Mouse (Mus musculus) yolk sac, embryonic 10.5 days (tissue): ENCODE data around the gene Inafm2.
A peak's percentile ranks its signal among the peaks of the same experiment; 100 is the strongest.

Experiments used
- DNase-seq: peaks from one replicate; pipeline ENCODE4 v3.0.0-alpha.2; 2017; ENCODE audit warnings: low spot score

Inafm2 gene

DNA sequence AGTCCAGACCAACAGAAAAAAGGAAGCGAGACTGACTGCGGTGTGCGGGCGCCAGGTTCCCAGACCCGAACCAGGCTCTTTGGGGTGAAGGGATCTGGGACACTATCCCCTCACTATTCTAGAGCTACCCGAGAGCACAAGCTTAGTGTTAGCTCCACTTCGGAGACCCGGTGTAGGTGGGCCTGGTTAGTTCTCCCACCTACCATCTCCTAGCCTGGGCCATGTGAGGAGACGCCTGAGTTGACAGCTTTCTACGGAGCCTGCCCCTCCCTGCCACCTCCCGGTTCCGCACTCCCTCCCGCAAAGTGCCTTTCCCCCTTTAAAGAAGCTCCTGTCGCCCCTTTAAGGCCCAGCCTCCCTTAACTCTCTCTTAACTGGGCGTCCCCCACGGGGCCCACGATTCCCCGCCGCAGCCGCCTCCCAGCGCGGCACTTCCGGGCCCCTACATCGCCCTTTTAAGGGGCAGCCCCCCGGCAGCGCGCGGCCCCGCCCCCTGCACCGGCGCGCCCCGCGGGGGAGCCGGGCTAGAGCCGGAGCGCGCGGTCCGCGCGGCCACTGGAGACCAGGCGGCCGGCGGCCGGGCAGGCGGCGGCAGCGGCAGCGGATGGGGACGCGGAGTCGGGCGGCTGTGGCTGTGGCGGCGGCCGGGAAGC, at the start of gene Inafm2:
TSS of gene Inafm2 (plus strand) at position 527 of the 653 bp plus-strand sequence.
- DNase-seq, result peak; percentile 91

DNA sequence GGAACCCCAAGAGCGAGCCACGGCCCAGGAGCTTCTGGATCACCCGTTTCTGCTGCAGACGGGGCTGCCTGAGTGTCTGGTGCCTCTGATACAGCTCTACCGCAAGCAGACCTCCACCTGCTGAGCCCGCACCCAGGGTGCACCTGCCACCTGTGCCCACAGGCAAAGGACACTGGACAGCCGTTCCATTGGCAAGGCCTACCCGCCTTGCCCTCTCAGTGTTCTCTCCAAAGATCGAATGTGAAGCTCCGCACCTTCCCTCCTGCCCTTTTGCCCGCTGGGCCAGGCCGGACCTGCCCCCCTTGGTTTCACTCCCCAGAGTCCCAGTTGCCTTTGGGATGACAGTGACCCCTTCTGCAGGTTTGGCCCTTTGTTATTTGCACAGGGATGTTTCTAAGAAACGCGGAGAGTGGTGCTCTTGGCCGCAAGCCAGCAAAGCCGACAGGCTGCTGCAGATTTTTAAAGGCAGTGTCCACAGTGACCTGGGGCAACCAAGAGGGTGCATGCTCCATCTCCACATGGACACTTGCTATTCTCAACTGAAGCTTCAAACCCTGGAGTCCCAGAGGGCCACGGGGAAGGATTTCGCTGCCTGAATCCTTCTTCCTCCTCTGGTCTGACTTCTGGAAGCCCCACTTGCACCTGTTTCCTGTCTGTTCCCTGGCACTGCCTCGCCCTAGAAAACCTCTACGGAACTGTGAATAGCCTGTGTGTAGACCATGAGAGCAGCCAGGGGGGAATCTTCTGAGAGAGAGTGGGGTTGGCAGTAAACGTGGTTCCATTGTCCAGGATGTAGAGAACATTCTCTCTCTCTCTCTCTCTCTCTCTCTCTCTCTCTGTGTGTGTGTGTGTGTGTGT, 48.9 kb upstream of the Inafm2 start:
- peak; percentile 73 for DNase-seq

DNA sequence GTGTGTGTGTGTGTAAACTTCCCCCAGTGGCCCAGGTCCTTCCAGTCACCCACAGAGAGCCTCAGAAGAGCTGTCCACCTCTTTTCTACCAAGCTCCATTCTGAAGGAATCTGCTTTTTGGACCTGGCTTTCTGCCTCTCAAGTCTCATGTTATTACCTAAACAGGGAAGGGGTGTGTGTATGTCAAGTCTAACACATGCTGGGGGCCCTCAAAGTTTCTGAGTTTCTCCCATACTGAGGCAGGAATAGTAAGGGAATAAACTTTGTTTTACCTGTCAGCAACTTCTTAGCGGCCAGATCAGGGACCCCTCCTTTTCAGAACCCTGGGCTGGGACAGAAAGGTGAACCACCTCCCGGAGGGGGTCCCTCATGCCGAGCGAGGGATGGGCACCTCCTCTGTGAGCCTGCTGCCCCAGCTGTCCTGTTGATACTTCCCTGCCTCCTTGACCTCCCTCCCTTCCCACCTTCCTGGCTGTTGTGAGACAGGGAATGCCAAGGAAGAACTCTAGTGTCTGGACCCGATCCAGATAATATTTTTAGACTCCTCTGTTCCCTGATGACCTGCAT, 48.2 kb upstream of the Inafm2 start:
- no peak for DNase-seq

DNA sequence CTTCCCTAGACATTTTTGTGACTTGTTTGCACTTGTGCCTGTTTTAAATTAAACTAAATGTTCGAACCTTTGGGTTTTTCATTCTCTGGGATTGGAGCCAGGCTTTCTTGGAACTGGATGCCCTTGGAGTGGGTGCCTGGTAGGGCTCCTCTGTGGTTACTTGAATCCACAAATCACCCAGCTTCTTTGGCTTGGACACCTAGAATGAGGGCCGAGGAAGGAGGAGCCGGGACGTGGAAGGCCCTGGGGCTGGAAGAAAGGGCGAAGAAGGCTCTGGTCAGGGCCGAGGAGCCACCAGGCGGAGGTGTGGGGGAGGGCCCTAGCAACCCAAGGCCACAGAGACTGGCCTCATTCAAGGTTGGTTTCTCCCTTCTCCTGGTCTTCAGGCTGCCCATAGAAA, 47.6 kb upstream of the Inafm2 start:
- DNase-seq, result no peak

DNA sequence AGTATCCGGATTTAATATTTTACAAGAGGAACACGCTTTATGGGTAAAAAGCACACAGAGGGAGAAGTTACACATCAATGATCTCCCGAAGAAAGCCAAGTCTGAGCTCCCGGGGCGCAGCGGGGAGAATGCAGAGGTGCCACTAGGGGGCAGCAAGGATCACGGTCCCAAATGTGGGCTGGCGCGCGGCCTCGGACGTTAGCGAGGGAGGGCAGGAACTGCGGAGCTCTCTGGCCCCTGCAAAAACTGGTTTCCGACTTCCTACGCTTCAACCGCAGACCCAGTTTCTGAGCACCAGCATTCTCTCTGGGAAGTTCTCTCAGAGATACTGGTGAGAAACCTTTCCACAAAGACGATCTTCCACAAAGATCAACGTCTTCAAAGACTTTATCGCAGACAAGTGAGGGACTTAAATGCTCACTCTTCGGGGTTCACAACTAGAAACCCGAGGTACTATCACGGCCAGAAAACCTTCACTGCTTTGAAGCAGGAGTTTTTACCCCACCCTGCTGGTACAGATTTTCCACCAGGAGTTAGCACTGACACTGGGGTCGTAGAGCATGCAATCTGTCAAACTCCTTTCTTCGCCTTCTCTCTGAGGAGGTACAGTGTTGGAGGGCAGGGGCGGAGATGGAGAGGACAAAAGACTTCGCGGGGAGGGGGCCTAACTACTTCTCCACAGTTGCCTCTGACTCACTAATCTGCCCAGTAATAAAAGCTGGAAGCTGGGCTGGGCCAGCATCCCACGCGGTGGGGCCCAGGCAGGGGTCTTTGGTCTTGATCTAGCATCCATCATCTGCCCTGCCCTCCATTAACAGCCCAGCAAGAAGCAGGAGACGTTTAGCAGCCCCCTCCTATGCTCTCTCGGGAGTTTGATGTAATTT, 45.1 kb upstream of the Inafm2 start:
- peak; percentile 50 for DNase-seq

DNA sequence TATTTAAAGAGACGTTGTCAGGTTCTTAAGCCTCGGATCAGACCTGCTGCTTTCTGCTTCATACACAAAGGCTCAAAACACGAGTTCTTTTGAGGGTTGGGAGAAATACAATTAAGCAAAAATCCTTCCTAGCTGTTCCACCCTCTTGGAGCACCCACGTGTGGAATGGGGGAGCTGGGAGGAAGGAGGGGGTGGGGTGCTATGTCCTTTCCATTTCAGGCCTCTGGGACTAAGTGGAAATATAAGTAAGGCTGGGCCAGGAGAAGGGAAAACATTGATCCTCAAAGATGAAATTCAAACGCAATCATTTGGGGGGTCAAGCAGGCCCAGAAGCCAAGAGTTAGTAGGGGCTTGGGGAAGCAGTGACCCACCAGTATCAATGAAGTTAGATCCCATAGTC, 44.4 kb upstream of the Inafm2 start:
- no peak for DNase-seq

DNA sequence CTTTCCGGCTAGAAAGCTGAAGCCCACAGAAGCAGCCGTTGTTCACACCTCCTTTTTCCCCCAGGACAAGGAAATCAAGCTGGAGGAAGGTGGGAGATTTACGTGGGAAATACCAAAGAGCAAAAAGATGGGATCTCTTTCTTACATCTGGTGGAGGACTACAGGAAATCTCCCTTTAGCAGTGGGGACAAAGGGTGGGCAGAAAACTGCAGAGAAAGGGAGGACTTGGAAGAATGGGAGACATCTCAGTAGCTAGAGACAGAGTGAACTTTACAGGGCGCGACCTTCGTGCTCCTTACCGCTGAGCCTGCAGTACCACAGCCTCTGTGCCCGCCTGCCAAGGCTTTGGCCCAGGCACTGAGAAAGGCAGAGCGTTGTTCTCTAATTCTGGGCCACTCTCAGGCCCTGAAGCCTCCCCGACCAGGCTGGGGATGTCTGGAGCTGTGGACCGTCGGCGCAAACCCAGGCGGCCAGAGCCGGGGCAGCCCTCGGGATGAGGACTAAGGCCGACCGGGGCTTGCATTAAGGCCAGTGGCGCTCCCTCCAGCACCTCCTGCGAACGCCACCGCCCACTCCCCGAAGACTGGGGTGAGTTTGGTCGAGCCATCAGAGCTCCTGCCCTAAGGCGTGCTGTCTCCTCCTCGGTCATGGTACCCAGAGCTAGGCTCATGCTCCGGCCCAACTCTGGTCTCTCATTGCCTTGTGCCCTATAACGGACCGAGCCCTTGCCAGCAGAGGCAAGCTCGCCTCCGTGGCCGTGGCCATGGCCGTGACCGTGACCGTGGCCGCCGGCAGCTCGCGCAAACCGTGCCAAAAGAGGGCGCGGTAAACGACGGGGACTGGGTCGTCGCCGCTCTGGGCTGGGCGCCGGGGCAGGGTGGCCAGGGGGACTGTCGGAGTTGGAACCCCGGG, 43.3 kb upstream of the Inafm2 start:
- DNase-seq, result no peak

DNA sequence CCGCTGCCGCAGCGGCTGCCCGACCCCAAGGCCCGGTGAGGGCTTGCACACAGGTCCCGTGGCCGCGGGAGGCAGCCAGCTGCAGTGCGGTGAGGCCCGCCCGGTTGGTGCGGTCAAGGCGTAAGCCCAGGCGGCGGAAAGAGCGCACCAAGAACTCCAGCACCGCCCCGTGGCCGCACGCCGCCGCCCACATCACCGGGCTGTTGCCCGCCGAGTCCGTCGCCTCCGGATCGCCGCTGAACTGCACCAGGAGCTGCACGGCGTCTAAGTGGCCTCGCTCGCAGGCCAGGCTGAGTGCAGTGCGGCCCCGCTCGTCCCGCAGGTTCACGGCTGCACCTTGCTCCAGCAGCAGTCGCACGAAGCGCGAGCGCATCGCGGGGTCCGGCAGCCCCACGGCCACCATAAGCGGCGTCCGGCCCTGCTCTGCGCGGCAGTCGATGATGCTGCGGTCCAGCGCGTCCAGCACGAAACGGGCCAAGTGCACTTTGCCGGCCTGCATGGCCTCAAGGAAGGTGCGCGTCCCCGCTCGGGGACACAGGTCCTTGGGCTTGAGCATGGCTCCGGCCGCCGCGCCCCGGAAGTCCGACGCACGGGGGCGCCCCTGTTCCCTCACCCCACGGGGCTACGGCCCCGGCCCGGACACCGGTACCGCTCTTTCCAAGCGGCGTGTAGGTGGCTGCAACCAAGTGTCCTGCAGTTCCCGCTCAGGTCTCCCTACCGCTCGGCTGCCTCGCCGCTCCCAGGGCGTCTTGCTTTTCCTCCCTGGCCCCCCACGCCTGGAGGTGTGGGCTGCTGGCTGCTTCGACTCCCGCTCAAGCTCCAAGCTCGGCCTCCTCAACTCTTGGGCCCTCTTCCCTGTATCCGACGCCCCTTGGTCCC, 42.4 kb upstream of the Inafm2 start:
- peak; percentile 36 for DNase-seq

DNA sequence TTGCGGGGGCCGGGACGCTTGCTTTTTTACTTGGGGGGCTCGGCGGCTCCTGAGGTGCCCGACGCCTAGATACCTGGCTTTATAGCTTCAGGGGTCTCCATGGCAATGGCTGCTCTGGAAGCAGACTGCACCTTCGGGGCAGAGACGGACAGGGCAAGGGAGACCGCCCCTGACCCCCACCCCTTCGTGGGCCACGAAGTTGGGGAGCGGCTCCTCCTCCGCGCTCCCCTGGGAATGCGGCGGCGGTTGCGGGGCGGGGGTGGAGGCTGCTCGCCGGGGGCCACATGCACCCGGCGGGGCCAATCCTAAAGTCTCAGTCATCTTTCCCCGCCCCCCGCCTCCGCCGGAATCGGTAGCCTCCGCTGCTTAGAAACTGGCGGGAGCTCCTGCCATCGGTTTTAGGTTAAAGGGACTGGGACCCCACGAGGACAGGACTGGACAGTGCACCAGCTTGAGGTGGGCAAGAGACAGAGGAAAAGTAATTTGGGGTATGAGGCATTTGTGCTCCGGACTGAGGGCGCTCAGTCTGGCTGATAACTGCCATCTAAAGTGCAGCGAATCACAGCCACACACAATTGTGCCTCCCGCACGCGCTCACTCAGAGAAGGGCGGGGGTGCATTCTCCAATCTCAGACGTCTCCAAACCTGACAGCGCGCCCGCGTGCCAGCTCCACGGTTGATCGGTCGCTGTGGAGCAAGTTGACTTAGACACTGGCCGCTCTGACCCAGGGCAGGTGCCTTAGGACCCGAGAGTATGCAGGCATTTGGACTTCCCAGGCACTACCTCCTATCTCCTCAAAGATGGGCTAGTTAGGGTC, 41.4 kb upstream of the Inafm2 start, which contains the start of gene Ankrd63:
TSS of gene Ankrd63 (minus strand) at position 51 of the 818 bp plus-strand sequence.
- DNase-seq, result no peak

DNA sequence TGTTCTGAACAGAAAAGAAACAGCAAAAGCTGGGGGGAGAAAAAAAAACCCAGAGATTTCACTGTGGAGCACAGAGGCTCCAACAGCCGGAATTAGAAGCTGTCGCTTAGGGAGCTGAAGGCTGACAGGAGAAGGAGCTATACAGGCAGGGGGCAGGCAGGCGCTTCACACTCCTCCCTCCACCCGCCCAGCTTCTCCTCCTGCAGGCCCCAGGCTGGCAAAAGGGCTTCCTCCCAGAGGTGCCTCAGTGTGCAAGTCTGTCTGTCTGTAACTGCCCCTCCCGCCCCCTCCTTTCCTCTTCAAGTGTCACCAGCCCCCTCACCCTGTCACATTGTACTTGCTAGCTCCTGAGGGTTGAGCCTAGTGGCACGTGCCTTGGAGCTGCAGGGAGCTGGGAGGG, 39.1 kb upstream of the Inafm2 start:
- no peak for DNase-seq

DNA sequence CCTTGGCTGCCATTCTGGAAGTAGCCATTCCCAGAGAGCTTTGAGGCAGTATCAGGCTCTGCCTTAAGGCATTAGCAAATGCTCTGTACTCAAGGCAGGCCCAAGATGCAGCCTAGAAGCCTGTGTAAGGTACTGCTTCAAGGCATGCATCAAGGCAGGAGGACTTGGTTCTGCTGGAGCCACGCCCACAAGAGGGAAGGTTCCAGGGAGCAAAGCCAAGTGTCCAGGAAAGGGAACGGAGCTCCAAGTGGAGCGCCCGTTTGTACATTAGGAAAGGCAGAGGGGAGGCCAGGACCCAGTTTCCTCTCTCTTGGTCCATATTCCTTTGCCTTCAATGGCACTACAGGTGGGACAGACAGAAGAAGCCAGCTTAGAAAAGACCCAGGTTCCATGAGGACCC, 37.1 kb upstream of the Inafm2 start:
- no peak for DNase-seq

DNA sequence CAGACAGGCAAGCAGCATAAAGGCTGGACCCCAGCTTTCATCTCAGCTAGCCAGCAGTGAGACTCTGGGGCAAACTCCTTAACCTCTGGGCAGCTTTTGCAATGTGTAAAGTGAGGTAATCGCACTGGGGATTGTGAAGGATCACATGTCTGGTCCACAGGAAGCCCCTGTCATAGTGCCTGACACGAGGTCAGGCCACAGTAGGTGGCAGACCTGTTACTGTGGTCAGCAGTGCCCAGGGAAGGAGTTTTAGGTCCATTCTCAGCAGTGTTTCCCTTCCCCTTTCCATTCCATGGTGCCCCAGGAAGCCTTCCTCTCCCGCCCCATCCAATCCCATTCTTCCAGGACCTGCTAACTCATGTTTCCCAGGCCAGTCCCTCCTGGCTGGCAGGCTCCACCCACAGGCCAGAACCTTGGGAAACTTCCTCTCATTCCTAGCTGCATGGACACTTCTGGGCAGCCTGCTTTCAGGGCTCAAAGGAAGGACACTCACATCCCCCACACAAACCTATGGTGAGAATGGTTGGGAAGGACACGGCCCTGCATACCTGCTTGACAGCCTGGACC, 35.8 kb upstream of the Inafm2 start:
- DNase-seq, result no peak

DNA sequence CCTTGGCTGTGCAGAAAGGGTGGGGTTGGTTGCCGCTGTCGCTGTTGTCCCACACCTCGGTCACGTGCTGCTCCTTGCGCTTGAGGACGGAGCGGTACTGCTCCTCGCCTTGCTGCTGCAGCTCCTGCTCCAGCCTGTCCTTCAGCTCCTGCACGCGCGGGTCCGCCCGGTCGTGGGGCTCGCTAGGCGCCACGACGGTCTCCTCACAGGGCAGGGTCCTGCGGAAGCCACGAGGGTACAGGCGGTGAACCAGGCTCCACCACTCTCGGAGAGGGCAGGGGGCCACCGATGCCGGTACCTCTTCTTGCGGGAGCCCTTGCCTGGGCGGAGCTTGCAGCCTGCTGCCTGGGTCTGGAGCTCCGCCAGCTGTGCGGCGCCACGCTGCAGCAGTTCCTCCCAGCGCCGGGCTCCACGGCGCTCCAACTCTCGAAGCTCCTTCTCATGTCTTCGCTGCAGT, 34.5 kb upstream of the Inafm2 start:
- peak; percentile 65 for DNase-seq

DNA sequence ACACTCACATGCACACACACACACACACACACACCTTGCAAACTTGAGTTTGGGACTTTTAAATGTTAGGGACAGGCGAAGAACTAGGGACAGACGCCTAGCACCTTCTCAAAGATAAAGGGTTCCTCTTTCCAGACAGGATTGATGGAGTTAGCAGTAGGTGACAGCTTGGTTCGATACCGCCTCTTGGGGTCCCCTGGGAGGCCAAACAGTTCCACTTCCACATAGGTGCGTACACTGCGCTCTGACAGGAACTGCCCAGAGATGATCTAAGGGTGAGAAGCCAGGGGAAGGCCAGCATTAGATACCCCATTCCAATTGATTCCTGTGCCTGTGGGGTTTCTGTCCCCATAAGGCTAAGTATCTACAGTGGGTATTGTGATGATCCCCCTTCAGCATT, 31.9 kb upstream of the Inafm2 start:
- no peak for DNase-seq

DNA sequence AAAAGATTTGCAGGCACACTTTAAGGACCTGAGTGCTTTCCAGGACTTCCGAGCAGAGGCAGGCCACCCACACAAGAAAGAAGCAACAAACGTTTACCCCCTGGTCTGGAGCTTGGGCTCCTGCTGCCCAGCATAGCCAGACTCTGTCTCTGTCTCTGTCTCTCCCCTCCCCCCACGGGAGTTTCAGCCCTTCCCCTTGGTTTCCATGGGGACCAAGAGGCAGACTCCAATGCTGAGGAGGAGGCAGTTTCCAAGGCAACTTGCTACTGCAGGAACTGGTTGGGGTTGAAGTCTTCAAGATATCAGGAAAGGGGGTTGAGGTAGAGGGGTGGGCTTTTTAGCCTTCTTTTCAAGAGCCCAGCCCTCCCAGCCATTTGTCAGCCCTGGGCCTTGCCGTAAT, 31.3 kb upstream of the Inafm2 start:
- DNase-seq, result no peak

DNA sequence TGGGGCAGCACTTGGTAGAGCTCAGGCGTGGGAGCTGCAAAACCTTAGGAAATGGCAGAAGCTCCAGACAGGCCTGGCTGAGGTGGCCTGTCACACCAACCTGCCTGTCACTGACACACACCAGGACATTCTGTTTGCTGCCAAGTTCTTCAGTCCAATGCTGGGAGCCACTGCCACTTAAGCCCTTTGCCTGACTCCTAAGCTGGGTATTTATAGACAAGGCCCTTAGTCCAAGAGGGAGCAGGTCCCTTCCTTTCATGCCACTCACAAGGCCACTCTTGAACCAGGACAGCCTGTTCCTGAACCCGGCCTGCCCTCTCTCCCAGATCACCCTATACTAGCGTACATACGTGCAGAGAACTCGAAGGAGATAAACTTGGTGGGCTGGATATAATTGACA, 28.9 kb upstream of the Inafm2 start:
- no peak for DNase-seq

DNA sequence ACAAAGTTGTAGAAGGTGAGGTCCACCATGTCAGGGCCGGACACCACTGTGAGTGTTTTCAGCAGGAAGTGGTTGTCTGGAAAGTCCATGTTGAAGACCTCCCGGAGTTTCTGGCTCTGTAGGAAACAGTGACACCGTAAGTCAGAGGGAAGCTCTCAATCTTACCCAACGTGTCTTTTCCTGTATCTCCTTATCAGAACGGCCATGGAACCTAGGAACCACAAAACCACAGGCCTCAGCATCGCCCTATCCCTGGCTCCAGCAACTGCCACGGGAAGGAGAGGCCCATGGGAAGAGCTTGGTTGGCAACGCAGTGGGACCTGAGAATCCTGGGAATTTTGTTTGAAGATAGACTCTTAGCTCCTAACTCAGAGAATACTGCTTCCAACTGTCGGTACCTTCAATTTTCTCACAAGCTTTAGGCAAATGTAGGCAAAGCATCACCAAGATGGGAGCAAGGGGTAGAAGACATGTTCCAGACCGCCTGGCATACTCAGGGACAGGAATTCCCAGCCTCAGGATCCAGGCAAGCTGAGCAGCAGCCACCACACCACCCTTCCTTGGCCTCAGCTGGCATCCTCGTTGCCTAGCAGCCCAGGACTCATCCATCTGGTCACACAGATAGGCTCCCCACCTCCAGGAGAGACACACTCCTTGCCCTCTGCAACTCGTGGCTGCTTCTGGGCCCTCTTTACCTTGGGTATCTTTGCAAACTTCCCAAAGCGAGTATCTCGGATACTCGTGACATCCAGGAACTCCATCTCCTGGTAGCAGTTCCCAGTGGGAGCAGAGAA, 21.7 kb upstream of the Inafm2 start:
- no peak for DNase-seq

DNA sequence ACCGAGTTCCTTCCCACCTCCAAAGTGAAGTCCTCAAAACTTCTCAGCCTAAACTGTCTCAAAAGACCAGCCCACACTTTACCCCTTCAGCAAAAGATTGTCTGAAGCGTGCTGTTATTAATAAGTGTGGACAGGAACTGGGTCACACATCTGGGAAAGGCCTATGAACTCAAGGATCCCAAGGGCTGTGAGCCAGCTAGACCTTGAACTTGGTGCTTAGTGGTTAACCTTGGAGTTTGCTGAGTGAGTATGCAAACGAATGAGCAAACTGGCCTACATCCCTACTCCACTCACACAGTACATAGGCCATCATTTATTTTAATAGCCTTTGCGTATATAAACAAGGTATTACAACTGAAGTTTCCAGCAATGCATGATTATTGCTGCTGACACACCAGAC, 20.0 kb upstream of the Inafm2 start:
- DNase-seq, result no peak
